Mouse (Mus musculus): ENCODE data around the gene Ube3b.

DNA sequence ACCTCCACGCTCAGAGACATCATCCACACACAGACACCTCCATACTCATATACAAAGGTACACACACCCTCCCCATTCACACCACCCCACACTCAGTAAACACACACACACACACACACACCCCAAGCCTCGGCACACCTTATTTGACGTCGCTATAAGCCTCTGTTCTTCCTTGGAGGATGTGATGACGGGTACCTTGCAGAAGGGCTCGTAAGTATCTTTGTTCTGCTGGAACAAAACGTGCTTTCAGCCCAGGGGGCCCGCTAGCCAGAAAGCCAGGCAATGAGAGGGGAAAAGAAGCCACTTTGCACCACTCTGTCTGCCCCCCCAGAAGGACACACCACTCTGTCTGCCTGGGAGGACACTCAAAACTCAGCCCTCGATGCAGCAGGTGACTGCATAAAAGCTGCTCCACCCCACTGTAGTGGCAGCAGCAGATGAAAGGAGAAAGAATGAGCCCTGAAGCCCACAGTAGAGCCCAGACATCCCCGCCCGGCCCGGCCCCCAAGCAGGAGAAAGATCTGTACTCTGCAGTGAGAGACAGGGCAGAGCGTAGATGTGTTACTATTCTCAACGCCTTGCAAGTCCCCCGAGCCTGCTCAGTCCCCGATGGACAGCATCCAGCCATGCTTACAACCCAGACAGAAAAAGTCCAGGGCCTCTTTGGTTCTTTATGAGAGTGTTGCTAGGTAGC, 11.5 kb upstream of the Ube3b start:
- TF ChIP-seq CTCF (IDR thresholded peaks at IDR 0.05; ENCODE audit: control insufficient read depth, insufficient read depth, insufficient read length) (no peak), MAX (IDR thresholded peaks at IDR 0.05) (no peak), FOSL1 (IDR thresholded peaks at IDR 0.05; ENCODE audit: insufficient read depth, low read length, poor library complexity, severe bottlenecking) (no peak), USF1 (IDR thresholded peaks at IDR 0.05; ENCODE audit: low read depth) (no peak)
